Mouse (Mus musculus) inflammation-experienced regulatory T-cells, adult 6 months (primary cell): Measurements from ENCODE around the gene A2ml1. TPM values are rescaled to one million over a fixed set of nuclear protein-coding genes. Genes with fewer than 3 reads are reported as not detected.

Experiments used
- polyA plus RNA-seq, 3 experiments: library from polyadenylated mRNA; unstranded; fragments of 100-300 nt; shearing (Covaris generic); gene quantifications; one replicate each; pipeline ENCODE4 v1.2.1; 2017

Gene A2ml1
- polyA plus RNA-seq, 3 experiments from 2014 or later, result not detected

Other genes with a start within 250 kb of the A2ml1 start
- gene Tulp3, start 225.8 kb downstream of the A2ml1 start, polyA plus RNA-seq, result 1 to 10 TPM in 1 of 3 experiments, under 1 TPM in 2; 0.92 to 1.3 (median 0.98) TPM
- gene Rhno1, start 218.7 kb downstream of the A2ml1 start, polyA plus RNA-seq, result 10 to 100 TPM; 62.0 to 75.7 (median 67.7) TPM
- gene Foxm1, start 218.6 kb downstream of the A2ml1 start, polyA plus RNA-seq, result 1 to 10 TPM; 2.0 to 9.6 (median 2.7) TPM
- gene Tex52, start 206.2 kb downstream of the A2ml1 start, polyA plus RNA-seq, result under 1 TPM in 1 of 3 experiments, not detected in 2; 0.30 TPM
- not detected for gene Gm44596, start 206.1 kb downstream of the A2ml1 start, polyA plus RNA-seq
- gene Nrip2, start 182.3 kb downstream of the A2ml1 start, polyA plus RNA-seq, result 1 to 10 TPM; 2.4 to 7.5 (median 4.2) TPM
- gene Itfg2, start 156.7 kb downstream of the A2ml1 start, polyA plus RNA-seq, result 10 to 100 TPM; 15.7 to 21.1 (median 19.7) TPM
- gene Fkbp4, start 142.9 kb downstream of the A2ml1 start, polyA plus RNA-seq, result 10 to 100 TPM; 52.8 to 67.1 (median 65.9) TPM
- gene Pzp, start 54.9 kb downstream of the A2ml1 start, polyA plus RNA-seq, result not detected
- 1 to 10 TPM; 1.1 to 2.1 (median 1.4) TPM for gene Klrb1a, start 41.9 kb upstream of the A2ml1 start, polyA plus RNA-seq
- not detected for gene Clec2h, start 80.8 kb upstream of the A2ml1 start, polyA plus RNA-seq
- not detected for gene Klrb1, start 141.5 kb upstream of the A2ml1 start, polyA plus RNA-seq
- gene Klrb1c, start 207.6 kb upstream of the A2ml1 start, polyA plus RNA-seq, result under 1 TPM; 0.33 to 0.67 (median 0.34) TPM
- not detected for gene Gm44511, start 244.7 kb upstream of the A2ml1 start, polyA plus RNA-seq
- under 1 TPM in 1 of 3 experiments, not detected in 2; 0.79 TPM for gene Klrb1b, start 244.7 kb upstream of the A2ml1 start, polyA plus RNA-seq